Mouse (Mus musculus): ENCODE measurements at regions not wholly inside any gene's neighbourhood (a gene's known extent, or its start where the extent isn't known, plus 50 kb on each side); places are given as distances from the start of the nearest gene placed in this dataset.

DNA sequence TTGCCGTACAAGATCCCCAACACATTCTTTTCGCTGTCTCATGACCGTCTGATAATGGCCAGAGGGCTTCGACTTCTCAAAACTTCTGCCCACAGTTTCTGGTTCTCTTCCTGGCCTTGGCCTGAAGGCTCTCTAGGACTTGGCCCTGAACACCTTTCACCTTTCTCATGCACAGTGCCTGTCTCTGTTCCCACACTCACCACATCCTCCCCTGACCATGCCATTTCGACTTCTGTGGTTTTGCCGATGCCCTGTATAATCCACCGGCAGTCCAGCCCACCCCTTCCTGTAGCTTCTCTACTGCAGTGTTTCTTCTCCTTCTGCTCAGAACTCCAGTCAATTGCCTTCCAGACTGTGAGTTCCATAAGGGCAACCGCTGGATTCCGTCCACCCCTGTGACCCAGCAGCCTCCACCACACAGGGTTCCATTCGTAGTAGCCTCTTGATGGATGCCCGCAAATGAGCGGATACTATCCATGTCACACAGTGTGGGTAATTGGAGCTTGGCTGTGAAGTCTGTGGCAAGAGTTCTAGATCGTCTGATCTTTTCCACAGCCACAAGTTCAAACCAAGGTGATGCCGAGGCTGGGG is 53.3 kb upstream of the Cnih3 start:
- TF ChIP-seq CTCF (IDR thresholded peaks at IDR 0.05) (no peak), EP300 (IDR thresholded peaks at IDR 0.05) (no peak)
